Mouse (Mus musculus) small intestine, adult 2 months (tissue): ENCODE measurements around the gene Pam16. TPM values are rescaled to one million over a fixed set of nuclear protein-coding genes. Genes with fewer than 3 reads are reported as not detected.
A peak's percentile ranks its signal among the peaks of the same experiment; 100 is the strongest.

Source experiments
- H3K27ac ChIP-seq: fragments of 200-500 bp; 2 replicates; pipeline ENCODE4 v1.5.1; 2012; ENCODE audit warnings: low read depth, low read length, control low read depth, inconsistent platforms; ENCODE audit not compliant: insufficient read depth
- H3K27me3 ChIP-seq: fragments of 200-500 bp; 2 replicates; pipeline ENCODE4 v1.6.1; 2012; ENCODE audit warnings: mild to moderate bottlenecking, moderate library complexity, low read length, inconsistent platforms; ENCODE audit not compliant: control insufficient read depth, insufficient read depth
- H3K36me3 ChIP-seq: fragments of 200-500 bp; 2 replicates; pipeline ENCODE4 v1.6.1; 2012; ENCODE audit warnings: mild to moderate bottlenecking, low read length, control low read depth, inconsistent platforms; ENCODE audit not compliant: control insufficient read depth, insufficient read depth
- H3K4me1 ChIP-seq: fragments of 200-500 bp; 2 replicates; pipeline ENCODE4 v1.6.1; 2012; ENCODE audit warnings: low read length, inconsistent platforms, mixed read lengths; ENCODE audit not compliant: control insufficient read depth, insufficient read depth, insufficient read length
- H3K4me3 ChIP-seq: fragments of 200-500 bp; 2 replicates; pipeline ENCODE4 v1.5.1; 2012; ENCODE audit warnings: low read depth, mild to moderate bottlenecking, control low read depth, inconsistent platforms, low read length, moderate library complexity
- CTCF ChIP-seq: fragments of 200-500 bp; IDR thresholded peaks from 2 replicates; pipeline ENCODE4 v1.5.1; 2012; ENCODE audit warnings: low read depth, mild to moderate bottlenecking, control low read depth, inconsistent platforms, low read length, moderate library complexity, mixed read lengths; ENCODE audit not compliant: insufficient replicate concordance, insufficient read length; ENCODE audit errors: extremely low read depth
- POLR2A ChIP-seq: fragments of 200-500 bp; IDR thresholded peaks from 2 replicates; pipeline ENCODE4 v1.6.1; 2012; ENCODE audit warnings: low read depth, mild to moderate bottlenecking, control low read depth, inconsistent platforms, low read length, moderate library complexity
- WGBS: fragments of 180-500 bp; shearing (Covaris S2); methylation state at CpG from one replicate; pipeline ENCODE4 v1.1.7; 2018; 5-methylcytosine and 5-hydroxymethylcytosine counted together
- polyA plus RNA-seq: library from polyadenylated mRNA; depleted of rRNA; stranded (reverse); fragments of >200 nt; gene quantifications from 2 replicates; pipeline ENCODE4 v1.2.3, GENCODE M21; 2012

The Pam16 gene
- polyA plus RNA-seq, 1 experiment, result 8.7 TPM

- 18% methylated on average over 32 of the region's 32 CpGs for WGBS
- Histone ChIP-seq H3K4me3 (peak overlapping the region; percentile 80), H3K4me1 (peaks cover 6% of the 10 kb centered on the region; the same call in 1 of the 2 replicates), H3K36me3 (no peaks in the 10 kb centered on the region), H3K27me3 (peaks cover 14% of the 10 kb centered on the region), H3K27ac (peak overlapping the region; percentile 0; the same call in 1 of the 2 replicates)
- TF ChIP-seq POLR2A, result no peak
- peak; percentile 61; the same call in 1 of the 2 replicates for TF ChIP-seq CTCF
Measured at GRCm38 (mm10) chr16:4592909-4593875, 31.6 kb downstream of the Pam16 start.

GRCm38 (mm10) chr16:4590236-4590635 is 34.6 kb downstream of the Pam16 start:
- TF ChIP-seq POLR2A (no peak), CTCF (no peak)
- 94% methylated on average over 9 of the region's 9 CpGs for WGBS
- no peaks in the 10 kb centered on the region for H3K36me3 ChIP-seq
- H3K27me3 ChIP-seq, result peaks cover 14% of the 10 kb centered on the region
- no peak overlapping the region for H3K27ac ChIP-seq
- H3K4me1 ChIP-seq, result peaks cover 11% of the 10 kb centered on the region
- H3K4me3 ChIP-seq, result no peak overlapping the region

GRCm38 (mm10) chr16:4587516-4588210 is 37.1 kb downstream of the Pam16 start:
- no peak overlapping the region for H3K4me3 ChIP-seq
- H3K36me3 ChIP-seq, result no peaks in the 10 kb centered on the region
- H3K27me3 ChIP-seq, result no peaks in the 10 kb centered on the region
- peaks cover 7% of the 10 kb centered on the region; the same call in 1 of the 2 replicates for H3K4me1 ChIP-seq
- H3K27ac ChIP-seq, result 0 out of 2 replicates have a peak overlapping the region, but pooled peaks have one; percentile 0
- TF ChIP-seq POLR2A (no peak), CTCF (no peak)
- 62% methylated on average over 5 of the region's 5 CpGs for WGBS

- peaks cover 7% of the 10 kb centered on the region; the same call in 1 of the 2 replicates for H3K4me1 ChIP-seq
- no peaks in the 10 kb centered on the region for H3K36me3 ChIP-seq
- TF ChIP-seq CTCF (no peak), POLR2A (no peak; the same call in 1 of the 2 replicates)
- H3K4me3 ChIP-seq, result peak overlapping the region; percentile 63
- peak overlapping the region; percentile 75 for H3K27ac ChIP-seq
- under 1% methylated on average over 41 of the region's 43 CpGs for WGBS
- H3K27me3 ChIP-seq, result no peaks in the 10 kb centered on the region
Measured at GRCm38 (mm10) chr16:4586531-4587123, 38.2 kb downstream of the Pam16 start.

- H3K27me3 ChIP-seq, result no peaks in the 10 kb centered on the region
- no peaks in the 10 kb centered on the region for H3K36me3 ChIP-seq
- peaks cover 7% of the 10 kb centered on the region; the same call in 1 of the 2 replicates for H3K4me1 ChIP-seq
- 2% methylated on average over 14 of the region's 14 CpGs for WGBS
- TF ChIP-seq CTCF, result no peak; the same call in 1 of the 2 replicates
- no peak for TF ChIP-seq POLR2A
- peak overlapping the region; percentile 75 for H3K27ac ChIP-seq
- peak overlapping the region; percentile 63 for H3K4me3 ChIP-seq
Measured at GRCm38 (mm10) chr16:4585642-4586530, 38.9 kb downstream of the Pam16 start.

GRCm38 (mm10) chr16:4584438-4584837 is 40.4 kb downstream of the Pam16 start:
- H3K27ac ChIP-seq, result no peak overlapping the region
- no peaks in the 10 kb centered on the region for H3K36me3 ChIP-seq
- H3K4me1 ChIP-seq, result peaks cover 7% of the 10 kb centered on the region; the same call in 1 of the 2 replicates
- H3K4me3 ChIP-seq, result no peak overlapping the region
- WGBS, result 46% methylated on average over 5 of the region's 5 CpGs
- H3K27me3 ChIP-seq, result no peaks in the 10 kb centered on the region
- TF ChIP-seq POLR2A, result no peak
- no peak for TF ChIP-seq CTCF
